Mouse (Mus musculus) limb, embryonic 11.5 days (tissue): ENCODE measurements around the gene Jakmip3. TPM values are rescaled to one million over a fixed set of nuclear protein-coding genes. Genes with fewer than 3 reads are reported as not detected.
A peak's percentile ranks its signal among the peaks of the same experiment; 100 is the strongest.

Experiments
- ATAC-seq: fragments of 200-750 bp; cut with Nextera tagmentation; 2 replicates; pipeline ENCODE4 v1.8.0; 2017; ENCODE audit warnings: low read depth; ENCODE audit not compliant: insufficient number of reproducible peaks, low FRiP score, low TSS enrichment
- DNase-seq: peaks from one replicate; pipeline ENCODE4 v3.0.0-alpha.2; 2015; ENCODE audit warnings: low spot score
- H3K27ac ChIP-seq: fragments of 300-500 bp; sonication (generic); replicated peaks from 2 replicates; pipeline ENCODE4 v1.5.1; 2014; ENCODE audit warnings: low read depth, mild to moderate bottlenecking, low read length
- H3K27me3 ChIP-seq: fragments of 300-500 bp; sonication (generic); 2 replicates; pipeline ENCODE4 v1.6.1; 2014; ENCODE audit warnings: mild to moderate bottlenecking, low read length, mixed read lengths; ENCODE audit not compliant: control insufficient read depth, insufficient read depth
- H3K36me3 ChIP-seq: fragments of 300-500 bp; sonication (generic); 2 replicates; pipeline ENCODE4 v1.6.1; 2014; ENCODE audit warnings: mild to moderate bottlenecking, low read length, moderate library complexity, mixed read lengths; ENCODE audit not compliant: control insufficient read depth, insufficient read depth
- H3K4me1 ChIP-seq: fragments of 300-500 bp; sonication (generic); 2 replicates; pipeline ENCODE4 v1.6.1; 2014; ENCODE audit warnings: low read length, mixed read lengths; ENCODE audit not compliant: control insufficient read depth, insufficient read depth
- H3K4me2 ChIP-seq: fragments of 300-500 bp; sonication (generic); 2 replicates; pipeline ENCODE4 v1.6.1; 2014; ENCODE audit warnings: low read depth, mild to moderate bottlenecking, moderate library complexity; ENCODE audit not compliant: severe bottlenecking
- H3K4me3 ChIP-seq: fragments of 300-500 bp; sonication (generic); 2 replicates; pipeline ENCODE4 v1.5.1; 2014; ENCODE audit warnings: low read depth, low read length
- H3K9ac ChIP-seq: fragments of 300-500 bp; sonication (generic); 2 replicates; pipeline ENCODE4 v1.6.1; 2014; ENCODE audit warnings: mild to moderate bottlenecking, low read length
- H3K9me3 ChIP-seq: fragments of 300-500 bp; sonication (generic); 2 replicates; pipeline ENCODE4 v1.6.1; 2016; ENCODE audit warnings: low read length; ENCODE audit not compliant: control insufficient read depth
- WGBS: fragments of 180-500 bp; shearing (Covaris S2); extraction: QIAGEN DNeasy Blood & Tissue Kit; methylation state at CpG from one replicate; pipeline ENCODE4 v1.1.7; 2014; 5-methylcytosine and 5-hydroxymethylcytosine counted together
- polyA plus RNA-seq: library from polyadenylated mRNA; unstranded; fragments of >200 nt; fragmentation: Nextera tagmentation; extraction: Ambion mirVana; gene quantifications from 2 replicates; pipeline ENCODE4 v1.2.1, GENCODE M21; 2014

The Jakmip3 gene
- polyA plus RNA-seq, 1 experiment from 2014 or later, result 0.45 TPM

GRCm38 (mm10) chr7:139119152-139119774 is 178.7 kb downstream of the Jakmip3 start:
- 46% methylated on average over 13 of the region's 13 CpGs for WGBS
- ATAC-seq (peak; percentile 31; the same call in 1 of the 2 replicates), DNase-seq (peak; percentile 90)
- Histone ChIP-seq H3K4me3 (no peak overlapping the region), H3K4me2 (no peak overlapping the region), H3K27me3 (no peaks in the 10 kb centered on the region), H3K36me3 (no peaks in the 10 kb centered on the region), H3K9ac (no peak overlapping the region), H3K4me1 (no peaks in the 10 kb centered on the region), H3K27ac (no peak overlapping the region), H3K9me3 (no peaks in the 10 kb centered on the region)

GRCm38 (mm10) chr7:139119775-139120153 is 179.2 kb downstream of the Jakmip3 start:
- DNase-seq (no peak), ATAC-seq (no peak)
- no peaks in the 10 kb centered on the region for H3K27me3 ChIP-seq
- H3K36me3 ChIP-seq, result no peaks in the 10 kb centered on the region
- no peaks in the 10 kb centered on the region for H3K9me3 ChIP-seq
- no peak overlapping the region for H3K27ac ChIP-seq
- H3K4me1 ChIP-seq, result no peaks in the 10 kb centered on the region
- no peak overlapping the region for H3K4me2 ChIP-seq
- no peak overlapping the region for H3K9ac ChIP-seq
- no peak overlapping the region for H3K4me3 ChIP-seq
- 62% methylated on average over 2 of the region's 2 CpGs for WGBS

DNA sequence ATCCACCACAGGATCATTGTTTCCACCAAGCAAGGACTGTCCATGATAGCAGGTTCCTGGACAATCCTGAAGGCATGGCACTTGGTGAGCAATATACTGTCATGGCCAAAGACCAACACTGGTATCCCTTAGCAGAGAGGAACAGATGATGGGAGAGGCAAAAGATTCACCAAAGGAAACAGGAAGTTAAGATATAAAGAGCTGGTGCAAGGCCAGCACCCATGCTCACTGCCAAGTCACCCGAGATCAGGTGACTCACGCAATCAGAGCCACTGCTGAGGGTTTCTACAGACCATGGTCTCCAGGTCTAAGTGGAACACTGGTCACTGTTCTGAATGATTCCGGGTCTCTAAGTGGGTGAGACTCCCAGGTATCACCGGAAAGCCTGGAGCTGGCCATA is 185.4 kb downstream of the Jakmip3 start:
- Histone ChIP-seq H3K4me1 (peaks cover 8% of the 10 kb centered on the region), H3K9me3 (no peaks in the 10 kb centered on the region), H3K27ac (no peak overlapping the region), H3K27me3 (no peaks in the 10 kb centered on the region), H3K4me3 (no peak overlapping the region), H3K9ac (no peak overlapping the region), H3K4me2 (no peak overlapping the region), H3K36me3 (no peaks in the 10 kb centered on the region)
- DNase-seq (no peak), ATAC-seq (no peak)
- WGBS, result 89% methylated on average over 4 of the region's 4 CpGs

DNA sequence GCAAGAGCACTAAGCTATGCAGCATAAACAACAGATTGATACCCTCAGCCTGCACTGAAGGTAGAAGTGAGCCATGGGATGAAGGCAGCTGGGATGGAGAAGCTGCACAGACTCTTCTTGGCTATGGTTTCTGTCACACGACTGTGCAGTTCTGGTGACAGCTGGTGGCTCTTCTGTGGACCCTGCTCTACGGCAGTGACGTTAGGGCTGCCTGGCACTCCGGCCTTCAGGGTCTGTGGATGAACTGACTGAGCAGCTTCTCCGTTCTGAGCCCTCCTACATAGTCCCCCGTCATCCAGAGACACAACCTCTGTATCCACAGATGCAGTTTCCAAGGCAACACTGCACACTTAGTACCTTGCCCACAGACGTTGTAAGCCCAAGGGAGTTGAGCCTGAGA is 186.0 kb downstream of the Jakmip3 start:
- H3K9ac ChIP-seq, result no peak overlapping the region
- peaks cover 10% of the 10 kb centered on the region for H3K4me1 ChIP-seq
- H3K36me3 ChIP-seq, result no peaks in the 10 kb centered on the region
- no peak overlapping the region for H3K4me2 ChIP-seq
- no peaks in the 10 kb centered on the region for H3K9me3 ChIP-seq
- DNase-seq (no peak), ATAC-seq (no peak)
- no peak overlapping the region for H3K27ac ChIP-seq
- WGBS, result 84% methylated on average over 7 of the region's 7 CpGs
- H3K27me3 ChIP-seq, result no peaks in the 10 kb centered on the region
- H3K4me3 ChIP-seq, result no peak overlapping the region

DNA sequence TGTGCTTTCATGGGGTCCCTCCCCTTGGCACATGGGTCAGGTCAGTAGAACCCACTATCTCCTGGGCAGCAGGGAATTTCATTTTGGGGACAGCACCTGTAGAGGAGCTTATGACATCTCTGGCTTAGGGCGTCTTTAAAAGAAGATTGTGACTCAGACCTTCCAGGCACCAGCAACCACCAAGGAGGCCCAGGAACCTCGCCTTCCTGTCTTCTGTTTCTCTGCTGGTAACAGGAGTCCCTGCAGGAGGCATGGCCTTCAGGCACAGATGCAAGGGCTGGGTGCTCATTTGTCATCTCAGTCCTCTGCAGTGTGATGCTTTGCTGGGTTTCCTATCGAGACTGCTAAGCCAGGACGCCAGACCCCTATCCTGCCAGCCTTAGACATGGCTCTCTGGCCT is 188.5 kb downstream of the Jakmip3 start:
- DNase-seq (no peak), ATAC-seq (no peak)
- Histone ChIP-seq H3K9me3 (no peaks in the 10 kb centered on the region), H3K36me3 (no peaks in the 10 kb centered on the region), H3K4me2 (no peak overlapping the region), H3K27me3 (no peaks in the 10 kb centered on the region), H3K27ac (no peak overlapping the region), H3K4me1 (peaks cover 14% of the 10 kb centered on the region), H3K4me3 (no peak overlapping the region), H3K9ac (no peak overlapping the region)
- 76% methylated on average over 4 of the region's 4 CpGs for WGBS

- Histone ChIP-seq H3K9ac (no peak overlapping the region), H3K27me3 (no peaks in the 10 kb centered on the region), H3K4me3 (no peak overlapping the region), H3K9me3 (no peaks in the 10 kb centered on the region), H3K27ac (no peak overlapping the region), H3K4me2 (no peak overlapping the region), H3K4me1 (peaks cover 14% of the 10 kb centered on the region), H3K36me3 (no peaks in the 10 kb centered on the region)
- WGBS, result 20% methylated on average over 6 of the region's 6 CpGs
- ATAC-seq (peak; percentile 51; the same call in 1 of the 2 replicates), DNase-seq (peak; percentile 59)
Observed at GRCm38 (mm10) chr7:139130361-139130760, 189.8 kb downstream of the Jakmip3 start.

- H3K4me2 ChIP-seq, result no peak overlapping the region
- no peak overlapping the region for H3K4me3 ChIP-seq
- ATAC-seq (no peak), DNase-seq (no peak)
- no peaks in the 10 kb centered on the region for H3K27me3 ChIP-seq
- H3K4me1 ChIP-seq, result peaks cover 14% of the 10 kb centered on the region
- H3K36me3 ChIP-seq, result no peaks in the 10 kb centered on the region
- no peak overlapping the region for H3K27ac ChIP-seq
- no peak overlapping the region for H3K9ac ChIP-seq
- WGBS, result 61% methylated on average over 8 of the region's 8 CpGs
- no peaks in the 10 kb centered on the region for H3K9me3 ChIP-seq
Observed at GRCm38 (mm10) chr7:139131538-139131937, 191.0 kb downstream of the Jakmip3 start.

GRCm38 (mm10) chr7:139133446-139133845 is 192.9 kb downstream of the Jakmip3 start:
- 82% methylated on average over 3 of the region's 3 CpGs for WGBS
- Histone ChIP-seq H3K4me1 (peaks cover 14% of the 10 kb centered on the region), H3K27ac (no peak overlapping the region), H3K4me3 (no peak overlapping the region), H3K9ac (no peak overlapping the region), H3K9me3 (no peaks in the 10 kb centered on the region), H3K36me3 (no peaks in the 10 kb centered on the region), H3K4me2 (no peak overlapping the region), H3K27me3 (no peaks in the 10 kb centered on the region)
- no peak for ATAC-seq
- no peak for DNase-seq
